Mouse (Mus musculus) embryonic facial prominence, embryonic 12.5 days (tissue): ENCODE data around the gene Crtc2. TPM values are rescaled to one million over a fixed set of nuclear protein-coding genes. Genes with fewer than 3 reads are reported as not detected.
"Not testable (repeated sequence)": the region's sequence is repeated elsewhere in the genome, so short reads cannot be mapped to it uniquely, and the experiment has no call there.

Experiments used
- ATAC-seq: fragments of 200-750 bp; cut with Nextera tagmentation; 2 replicates; pipeline ENCODE4 v1.8.0; 2017; ENCODE audit not compliant: insufficient number of reproducible peaks, insufficient read depth, low FRiP score, low TSS enrichment
- H3K27ac ChIP-seq: fragments of 300-500 bp; sonication (generic); 2 replicates; pipeline ENCODE4 v1.5.1; 2016; ENCODE audit warnings: mild to moderate bottlenecking
- H3K27me3 ChIP-seq: fragments of 300-500 bp; sonication (generic); 2 replicates; pipeline ENCODE4 v1.6.1; 2016; ENCODE audit warnings: mild to moderate bottlenecking, moderate library complexity
- H3K36me3 ChIP-seq: fragments of 300-500 bp; sonication (generic); 2 replicates; pipeline ENCODE4 v1.6.1; 2016; ENCODE audit warnings: mild to moderate bottlenecking
- H3K4me1 ChIP-seq: fragments of 300-500 bp; sonication (generic); 2 replicates; pipeline ENCODE4 v1.6.1; 2016
- H3K4me2 ChIP-seq: fragments of 300-500 bp; sonication (generic); replicated peaks from 2 replicates; pipeline ENCODE4 v1.6.1; 2016; ENCODE audit warnings: mild to moderate bottlenecking, moderate library complexity
- H3K4me3 ChIP-seq: fragments of 300-500 bp; sonication (generic); 2 replicates; pipeline ENCODE4 v1.5.1; 2016; ENCODE audit warnings: mild to moderate bottlenecking
- H3K9ac ChIP-seq: fragments of 300-500 bp; sonication (generic); 2 replicates; pipeline ENCODE4 v1.6.1; 2016; ENCODE audit warnings: mild to moderate bottlenecking, moderate library complexity
- H3K9me3 ChIP-seq: fragments of 300-500 bp; sonication (generic); 2 replicates; pipeline ENCODE4 v1.6.1; 2016; ENCODE audit warnings: mild to moderate bottlenecking, moderate library complexity
- WGBS: fragments of 180-500 bp; shearing (Covaris S2); methylation state at CpG from one replicate; pipeline ENCODE4 v1.1.7; 2016; 5-methylcytosine and 5-hydroxymethylcytosine counted together
- polyA plus RNA-seq: library from polyadenylated mRNA; unstranded; fragments of >200 nt; fragmentation: Nextera tagmentation; extraction: Ambion mirVana; gene quantifications from 2 replicates; pipeline ENCODE4 v1.2.1, GENCODE M21; 2016

Crtc2 gene
- polyA plus RNA-seq, 1 experiment from 2014 or later = 21.7 TPM

- peaks cover 16% of the 10 kb centered on the region for H3K36me3 ChIP-seq
- H3K4me2 ChIP-seq = peak overlapping the region; percentile 84
- H3K4me1 ChIP-seq = peaks cover 28% of the 10 kb centered on the region
- peak overlapping the region; percentile 78 for H3K4me3 ChIP-seq
- no peak for ATAC-seq
- H3K9me3 ChIP-seq = no peaks in the 10 kb centered on the region
- peak overlapping the region; percentile 92 for H3K27ac ChIP-seq
- H3K27me3 ChIP-seq = no peaks in the 10 kb centered on the region
- 0% methylated on average over 3 of the region's 3 CpGs for WGBS
- peak overlapping the region; percentile 80 for H3K9ac ChIP-seq
Measured at GRCm38 (mm10) chr3:90247630-90247959, 6.4 kb upstream of the Crtc2 start.

- no peaks in the 10 kb centered on the region for H3K27me3 ChIP-seq
- ATAC-seq = peak; percentile 92
- peaks cover 16% of the 10 kb centered on the region for H3K36me3 ChIP-seq
- H3K4me1 ChIP-seq = peaks cover 23% of the 10 kb centered on the region
- H3K27ac ChIP-seq = peak within 1 kb of the TSS; percentile 92
- H3K4me2 ChIP-seq = peak within 1 kb of the TSS; percentile 84
- peak within 1 kb of the TSS; percentile 80 for H3K9ac ChIP-seq
- H3K9me3 ChIP-seq = no peaks in the 10 kb centered on the region
- under 1% methylated on average over 39 of the region's 44 CpGs for WGBS
- H3K4me3 ChIP-seq = peak within 1 kb of the TSS; percentile 78
Measured at GRCm38 (mm10) chr3:90247960-90248745, 5.8 kb upstream of the Crtc2 start, which contains the start of gene Slc39a1. Slc39a1 (plus strand) TSS chr3:90248172.

- H3K4me2 ChIP-seq = peak overlapping the region; percentile 84
- peak overlapping the region; percentile 78 for H3K4me3 ChIP-seq
- peak overlapping the region; percentile 80 for H3K9ac ChIP-seq
- 6% methylated on average over 10 of the region's 10 CpGs for WGBS
- ATAC-seq = no peak
- peaks cover 16% of the 10 kb centered on the region for H3K36me3 ChIP-seq
- peaks cover 20% of the 10 kb centered on the region for H3K4me1 ChIP-seq
- no peaks in the 10 kb centered on the region for H3K27me3 ChIP-seq
- peak overlapping the region; percentile 92 for H3K27ac ChIP-seq
- H3K9me3 ChIP-seq = no peaks in the 10 kb centered on the region
Measured at GRCm38 (mm10) chr3:90248746-90249100, 5.2 kb upstream of the Crtc2 start.

GRCm38 (mm10) chr3:90250791-90251190 lies 3.2 kb upstream of the Crtc2 start:
- WGBS = 84% methylated on average over 6 of the region's 6 CpGs
- H3K36me3 ChIP-seq = peaks cover 16% of the 10 kb centered on the region
- ATAC-seq = no peak

GRCm38 (mm10) chr3:90251731-90252226 lies 2.2 kb upstream of the Crtc2 start:
- not testable (repeated sequence) for H3K4me3 ChIP-seq, H3K4me2 ChIP-seq, H3K27me3 ChIP-seq, H3K27ac ChIP-seq, ATAC-seq, H3K9ac ChIP-seq, H3K9me3 ChIP-seq
- Histone ChIP-seq H3K4me1 (peaks cover 32% of the 10 kb centered on the region), H3K36me3 (peaks cover 16% of the 10 kb centered on the region)
- WGBS = 94% methylated on average over 9 of the region's 12 CpGs

More at GRCm38 (mm10) chr3:90250791-90251190, 3.2 kb upstream of the Crtc2 start:
- Histone ChIP-seq H3K9me3 (no peaks in the 10 kb centered on the region), H3K4me1 (peaks cover 27% of the 10 kb centered on the region), H3K27me3 (no peaks in the 10 kb centered on the region), H3K4me3 (no peak overlapping the region), H3K9ac (no peak overlapping the region), H3K27ac (no peak overlapping the region), H3K4me2 (no peak overlapping the region)

- Histone ChIP-seq H3K36me3 (peaks cover 23% of the 10 kb centered on the region), H3K4me1 (peaks cover 30% of the 10 kb centered on the region)
- H3K9ac ChIP-seq, H3K27ac ChIP-seq, H3K27me3 ChIP-seq, H3K4me3 ChIP-seq, ATAC-seq, H3K4me2 ChIP-seq, H3K9me3 ChIP-seq: not testable (repeated sequence)
- 92% methylated on average over 2 of the region's 2 CpGs for WGBS
Measured at GRCm38 (mm10) chr3:90252659-90253058, 1.3 kb upstream of the Crtc2 start.

GRCm38 (mm10) chr3:90253174-90253573 lies 789 bp upstream of the Crtc2 start:
- H3K27me3 ChIP-seq, H3K27ac ChIP-seq, H3K9ac ChIP-seq, H3K4me2 ChIP-seq, H3K9me3 ChIP-seq: not testable (repeated sequence)
- peak; percentile 3; the same call in 1 of the 2 replicates for ATAC-seq
- Histone ChIP-seq H3K4me3 (peak overlapping the region; percentile 88; the same call in 1 of the 2 replicates), H3K4me1 (peaks cover 29% of the 10 kb centered on the region), H3K36me3 (peaks cover 24% of the 10 kb centered on the region)
- 95% methylated on average over 1 of the region's 1 CpGs for WGBS

- Histone ChIP-seq H3K27ac (peak overlapping the region; percentile 79), H3K36me3 (peaks cover 37% of the 10 kb centered on the region), H3K9ac (peak overlapping the region; percentile 88), H3K4me2 (peak overlapping the region; percentile 81), H3K4me3 (peak overlapping the region; percentile 88), H3K27me3 (no peaks in the 10 kb centered on the region), H3K4me1 (peaks cover 18% of the 10 kb centered on the region), H3K9me3 (no peaks in the 10 kb centered on the region)
- 1% methylated on average over 41 of the region's 41 CpGs for WGBS
- ATAC-seq = peak; percentile 58
Measured at GRCm38 (mm10) chr3:90254419-90255193, 643 bp downstream of the Crtc2 start.

GRCm38 (mm10) chr3:90255194-90255565 lies 1.2 kb downstream of the Crtc2 start:
- Histone ChIP-seq H3K9me3 (no peaks in the 10 kb centered on the region), H3K36me3 (peaks cover 42% of the 10 kb centered on the region), H3K9ac (peak overlapping the region; percentile 88), H3K27ac (peak overlapping the region; percentile 79; the same call in 1 of the 2 replicates), H3K4me2 (peak overlapping the region; percentile 81), H3K27me3 (no peaks in the 10 kb centered on the region), H3K4me3 (peak overlapping the region; percentile 88), H3K4me1 (peaks cover 18% of the 10 kb centered on the region)
- no peak for ATAC-seq
- 23% methylated on average over 2 of the region's 2 CpGs for WGBS

GRCm38 (mm10) chr3:90255784-90256353 lies 1.9 kb downstream of the Crtc2 start:
- H3K9ac ChIP-seq = no peak overlapping the region
- peak overlapping the region; percentile 81 for H3K4me2 ChIP-seq
- no peak for ATAC-seq
- H3K9me3 ChIP-seq = no peaks in the 10 kb centered on the region
- no peak overlapping the region for H3K4me3 ChIP-seq
- H3K27ac ChIP-seq = no peak overlapping the region
- H3K27me3 ChIP-seq = no peaks in the 10 kb centered on the region
- peaks cover 43% of the 10 kb centered on the region for H3K36me3 ChIP-seq
- peaks cover 18% of the 10 kb centered on the region for H3K4me1 ChIP-seq
- WGBS = 94% methylated on average over 14 of the region's 14 CpGs

- Histone ChIP-seq H3K27ac (no peak overlapping the region), H3K9ac (no peak overlapping the region), H3K27me3 (no peaks in the 10 kb centered on the region), H3K4me2 (no peak overlapping the region), H3K4me1 (peaks cover 18% of the 10 kb centered on the region), H3K4me3 (no peak overlapping the region), H3K9me3 (no peaks in the 10 kb centered on the region), H3K36me3 (peaks cover 44% of the 10 kb centered on the region)
- no peak for ATAC-seq
- WGBS = 93% methylated on average over 19 of the region's 19 CpGs
Measured at GRCm38 (mm10) chr3:90256731-90257530, 3.0 kb downstream of the Crtc2 start.
